Mouse (Mus musculus): ENCODE results near the gene Map3k9.

- TF ChIP-seq POLR2A (IDR thresholded peaks at IDR 0.05; ENCODE audit: borderline replicate concordance, control insufficient read depth, low read depth, low read length) (peak; percentile 55; the same call in 1 of the 2 replicates), CTCF (IDR thresholded peaks at IDR 0.05; ENCODE audit: control insufficient read depth, insufficient read depth, low read length) (peak; percentile 4; the same call in 1 of the 2 replicates)
Observed at GRCm38 (mm10) chr12:81781105-81781909, at the start of gene Map3k9.

Measured in bone marrow, adult 2 months (tissue).